Mouse (Mus musculus) monocyte, adult 5-6 weeks (primary cell): ENCODE results near the gene Ppfibp2. TPM values are rescaled to one million over a fixed set of nuclear protein-coding genes. Genes with fewer than 3 reads are reported as not detected.

Experiments
- ATAC-seq: fragments of 153-309, 156-312 bp; replicated peaks from 2 replicates; pipeline ENCODE4 v1.8.0; 2017; ENCODE audit warnings: mild to moderate bottlenecking; ENCODE audit not compliant: low TSS enrichment, insufficient number of reproducible peaks, severe bottlenecking, poor library complexity, low FRiP score
- total RNA-seq: library from RNA; stranded (forward); fragments of 200-1000, 200-491, 200-594 nt; gene quantifications from 3 replicates; pipeline ENCODE4 v1.2.3, GENCODE M21; 2017

The Ppfibp2 gene
- total RNA-seq, 1 experiment from 2014 or later, result 20.0 TPM

GRCm38 (mm10) chr7:107688040-107688439 lies 93.0 kb downstream of the Ppfibp2 start:
- no peak for ATAC-seq

- ATAC-seq, result no peak
These were observed 95.6 kb downstream of the Ppfibp2 start for GRCm38 (mm10) chr7:107690426-107691221.

GRCm38 (mm10) chr7:107691493-107691892 lies 96.5 kb downstream of the Ppfibp2 start:
- no peak for ATAC-seq

GRCm38 (mm10) chr7:107694254-107694947 lies 99.4 kb downstream of the Ppfibp2 start:
- no peak for ATAC-seq

DNA sequence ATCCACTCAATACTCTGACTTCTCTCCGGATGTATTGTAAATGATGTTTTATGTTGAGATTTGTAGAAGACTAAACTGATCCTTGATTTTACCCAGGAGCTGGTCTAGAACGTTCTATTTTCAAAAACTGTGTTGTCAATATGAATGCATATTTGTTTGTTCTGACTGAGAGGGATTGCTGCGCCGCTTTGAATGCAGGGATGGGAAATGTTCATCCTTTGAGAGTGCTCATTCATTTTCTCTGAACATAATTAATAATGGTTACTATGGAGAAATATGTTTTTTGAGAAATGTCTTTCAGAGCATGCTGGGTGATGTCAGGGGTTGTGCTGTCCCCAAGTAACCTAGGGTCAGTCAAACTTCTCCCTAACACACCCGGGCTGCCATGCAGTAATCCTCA lies 102.1 kb downstream of the Ppfibp2 start:
- ATAC-seq, result no peak

GRCm38 (mm10) chr7:107699926-107700325 lies 104.9 kb downstream of the Ppfibp2 start:
- ATAC-seq, result no peak

- no peak for ATAC-seq
These were observed 105.6 kb downstream of the Ppfibp2 start for GRCm38 (mm10) chr7:107700646-107701045.

DNA sequence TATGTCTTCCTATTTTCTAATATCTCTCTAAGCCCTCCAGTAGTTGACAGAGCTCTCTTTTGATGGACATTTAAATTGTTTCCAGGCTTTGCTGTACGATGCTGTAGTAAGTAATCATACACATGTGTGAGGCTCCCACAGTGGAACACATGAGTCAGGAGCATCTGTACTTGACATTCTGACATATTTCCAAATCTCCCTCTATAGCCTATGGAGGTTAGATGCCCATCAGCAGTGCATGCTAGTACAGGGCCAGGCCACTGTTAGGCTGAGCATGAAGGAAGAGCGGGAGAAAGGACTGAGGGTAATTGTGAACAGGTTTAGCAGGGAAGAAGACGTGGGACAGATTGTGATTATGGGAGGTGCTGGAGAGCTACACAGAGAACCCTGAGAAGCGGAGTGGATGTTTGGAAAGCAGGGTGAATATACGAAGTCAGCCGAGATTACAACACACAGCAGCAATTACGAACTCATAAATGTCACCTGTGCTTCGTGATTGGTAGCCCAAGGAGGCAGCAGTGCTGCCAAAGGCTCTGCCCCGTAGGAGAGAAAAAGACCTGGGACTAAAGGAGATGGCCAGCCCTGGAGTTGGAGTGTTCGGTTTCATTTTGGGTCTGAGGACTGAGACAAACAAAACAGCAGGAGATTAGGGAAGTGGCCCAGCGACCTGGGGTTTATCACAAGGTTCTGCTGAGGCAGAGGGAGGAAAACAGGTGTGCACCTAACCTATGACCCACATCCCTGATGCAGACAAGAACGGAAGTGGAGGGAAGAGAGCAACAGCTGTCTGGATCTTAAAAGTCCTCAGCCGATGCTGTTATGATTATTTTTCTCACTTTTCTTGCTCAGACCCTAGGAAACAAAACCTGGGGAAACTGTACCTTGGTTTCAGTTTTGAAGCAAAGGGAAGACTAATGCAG lies 107.7 kb downstream of the Ppfibp2 start:
- ATAC-seq, result no peak

DNA sequence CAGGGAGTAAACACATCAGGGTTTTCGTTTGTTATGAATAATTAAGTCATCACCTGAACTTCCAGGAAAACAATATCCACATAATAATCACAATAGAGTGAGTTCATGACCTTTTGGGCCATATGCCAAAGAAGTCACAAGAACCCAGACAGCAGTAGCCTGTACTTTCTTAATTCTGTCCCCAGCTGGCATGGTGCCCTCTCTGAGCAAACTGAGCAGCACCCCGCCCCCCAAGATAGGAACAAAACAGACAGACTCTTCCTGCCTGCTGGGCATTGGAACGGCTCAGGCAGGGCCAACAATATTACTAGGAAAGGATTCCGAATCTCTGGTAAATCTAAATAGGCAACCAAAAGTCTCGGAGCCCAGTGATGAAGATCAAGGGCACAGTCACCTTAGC lies 110.9 kb downstream of the Ppfibp2 start:
- no peak for ATAC-seq

DNA sequence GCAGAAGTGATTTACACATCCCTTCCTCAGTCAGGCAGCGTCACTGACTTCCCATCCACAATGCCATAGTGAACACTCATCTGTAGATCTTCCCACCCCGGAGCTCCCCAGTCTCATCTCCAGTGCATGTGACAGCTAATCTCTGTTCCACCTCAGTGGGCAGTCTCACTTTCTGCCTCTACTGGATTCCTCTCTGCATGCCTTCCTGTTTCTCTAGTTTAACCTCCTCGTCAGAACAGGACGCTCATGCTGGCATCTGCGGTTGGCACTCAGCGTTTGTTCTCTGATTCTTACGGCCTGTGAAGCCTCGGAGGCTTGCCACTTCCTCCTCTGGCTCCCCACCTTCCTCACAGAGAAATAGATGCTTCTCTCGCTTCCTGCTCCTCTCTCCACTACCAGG lies 112.6 kb downstream of the Ppfibp2 start:
- ATAC-seq, result peak; percentile 83

DNA sequence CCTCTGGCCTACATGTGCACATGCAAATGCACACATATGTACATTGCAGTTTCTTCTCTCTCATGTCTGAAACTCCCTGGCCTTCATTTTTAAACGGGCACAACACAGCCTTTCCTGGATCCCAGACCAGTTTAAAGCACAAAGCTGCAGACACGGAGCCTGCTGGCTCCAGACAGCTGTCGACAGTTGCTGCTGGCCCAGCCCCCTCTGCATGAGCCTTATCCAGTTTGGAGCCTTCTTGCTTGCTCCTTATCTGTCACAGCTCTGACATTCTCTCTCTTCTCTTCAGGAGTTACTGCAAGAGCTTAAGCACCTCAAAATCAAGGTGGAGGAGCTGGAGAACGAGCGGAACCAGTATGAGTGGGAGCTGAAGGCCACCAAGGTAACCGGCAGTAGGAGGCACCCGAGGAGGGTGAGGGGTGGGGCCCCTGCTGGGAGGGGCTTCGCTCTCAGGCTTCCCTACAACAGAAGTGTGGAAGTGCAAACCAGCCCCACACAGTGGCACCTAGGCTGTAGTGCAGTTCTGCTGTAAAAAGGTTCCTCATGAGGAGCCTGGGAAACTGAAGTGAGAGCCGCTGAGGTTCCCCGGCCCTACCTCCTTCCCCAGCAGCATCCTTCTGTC lies 113.6 kb downstream of the Ppfibp2 start:
- peak; percentile 78 for ATAC-seq

DNA sequence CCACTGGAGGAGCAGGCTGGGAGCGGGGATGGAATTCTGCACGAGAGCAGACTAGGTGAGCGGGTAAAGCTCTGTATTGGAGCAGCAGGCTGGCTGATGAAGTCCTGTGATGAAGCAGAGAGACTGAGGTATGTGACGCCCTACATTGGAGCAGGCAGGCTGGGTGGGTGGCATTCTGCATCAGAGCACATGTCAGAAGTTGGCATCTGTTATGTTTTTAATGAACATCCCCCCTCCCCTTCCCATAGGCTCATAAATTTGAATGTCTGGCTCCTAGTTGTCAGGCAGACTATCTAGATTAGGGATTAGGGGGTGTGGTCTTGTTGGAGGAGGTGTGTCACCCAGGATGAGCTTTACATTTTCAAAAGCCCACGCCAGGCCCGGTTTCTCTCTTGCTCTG lies 117.7 kb downstream of the Ppfibp2 start:
- ATAC-seq, result no peak

- ATAC-seq, result no peak
These were observed 119.1 kb downstream of the Ppfibp2 start for GRCm38 (mm10) chr7:107714067-107714466.

GRCm38 (mm10) chr7:107720771-107721170 lies 125.8 kb downstream of the Ppfibp2 start:
- no peak for ATAC-seq

DNA sequence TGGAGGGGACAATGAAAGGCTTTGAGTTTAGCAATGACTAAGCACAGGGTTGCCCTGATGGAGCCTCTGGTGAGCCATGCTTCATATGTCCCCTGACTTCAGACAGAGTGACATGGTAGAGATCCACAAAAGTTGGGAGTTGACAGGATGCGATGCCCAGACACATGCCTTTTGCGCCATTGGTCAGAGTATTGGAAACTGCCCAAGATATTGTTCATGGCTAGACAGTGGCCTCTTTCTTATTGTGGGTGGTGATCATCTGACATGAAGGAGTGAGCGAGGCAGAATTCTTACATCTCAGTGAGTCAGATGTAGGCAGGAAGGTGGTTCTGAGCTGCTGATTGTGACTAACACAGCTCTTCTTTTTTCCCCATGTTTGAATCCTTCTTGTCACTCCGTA lies 127.5 kb downstream of the Ppfibp2 start:
- no peak for ATAC-seq

- no peak for ATAC-seq
These were observed 132.5 kb downstream of the Ppfibp2 start for GRCm38 (mm10) chr7:107727538-107727937.

GRCm38 (mm10) chr7:107730587-107730986 lies 135.6 kb downstream of the Ppfibp2 start:
- ATAC-seq, result no peak

DNA sequence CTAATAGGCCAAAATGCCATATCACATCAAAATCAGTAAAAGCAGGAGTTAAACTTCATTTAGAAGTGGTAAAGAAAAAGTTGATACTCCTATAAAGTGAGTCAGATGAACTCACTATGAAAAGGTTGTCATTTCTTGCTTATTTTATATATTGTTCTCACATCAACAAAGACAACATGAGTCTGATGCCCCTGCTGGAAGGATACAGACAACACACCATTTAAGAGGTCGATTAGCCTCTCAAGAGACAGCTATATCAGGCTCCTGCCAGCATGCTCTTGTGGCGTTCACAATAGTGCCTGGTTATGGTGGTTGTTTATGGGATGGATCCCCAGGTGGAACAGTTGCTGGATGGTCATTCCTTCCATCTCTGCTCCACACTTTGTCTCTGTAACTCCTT lies 138.2 kb downstream of the Ppfibp2 start:
- no peak for ATAC-seq

GRCm38 (mm10) chr7:107738726-107739125 lies 143.7 kb downstream of the Ppfibp2 start:
- ATAC-seq, result no peak
